Mouse (Mus musculus) gastrocnemius, adult 2 months (tissue): ENCODE results near the gene Lamb3. TPM values are rescaled to one million over a fixed set of nuclear protein-coding genes. Genes with fewer than 3 reads are reported as not detected.

Source experiments
- DNase-seq: peaks from one replicate; pipeline ENCODE4 v3.0.0; 2022
- H3K27ac ChIP-seq: fragments of 200-600 bp; 2 replicates; pipeline ENCODE4 v1.8.1; 2022; ENCODE audit warnings: mild to moderate bottlenecking
- H3K4me3 ChIP-seq: fragments of 200-600 bp; 2 replicates; pipeline ENCODE4 v1.8.1; 2022; ENCODE audit warnings: mild to moderate bottlenecking, moderate library complexity
- CTCF ChIP-seq: fragments of 200-600 bp; IDR thresholded peaks from 2 replicates; pipeline ENCODE4 v1.8.1; 2022; ENCODE audit warnings: antibody characterized with exemption, mild to moderate bottlenecking, moderate library complexity
- intact Hi-C: fragments of 180-260 bp; cut with DNase I; formaldehyde crosslinking; loops from one replicate; pipeline ENCODE4 v1.15.1; 2025
- total RNA-seq, 2 experiments: library from RNA; stranded (reverse); gene quantifications; 2 replicates each; pipeline ENCODE4 v1.2.3; 2021

The Lamb3 gene
- total RNA-seq, 2 experiments from 2014 or later: 3.7 to 5.4 TPM

GRCm38 (mm10) chr1:193189151-193189621 lies 18.3 kb upstream of the Lamb3 start:
- intact Hi-C loops: no loop called here
- H3K27ac ChIP-seq: peak overlapping the region; percentile 84
- DNase-seq: peak; percentile 79
- no peak for TF ChIP-seq CTCF
- peak overlapping the region; percentile 17; the same call in 1 of the 2 replicates for H3K4me3 ChIP-seq

- no peak for TF ChIP-seq CTCF
- Histone ChIP-seq H3K27ac (peak overlapping the region; percentile 84), H3K4me3 (no peak overlapping the region)
- DNase-seq: no peak
- intact Hi-C loops: no loop called here
These were observed 17.7 kb upstream of the Lamb3 start for GRCm38 (mm10) chr1:193189771-193190170.

GRCm38 (mm10) chr1:193191675-193192283 lies 15.7 kb upstream of the Lamb3 start:
- no peak for TF ChIP-seq CTCF
- peak overlapping the region; percentile 41 for H3K27ac ChIP-seq
- peak; percentile 53 for DNase-seq
- H3K4me3 ChIP-seq: no peak overlapping the region
- intact Hi-C loops: no loop called here

GRCm38 (mm10) chr1:193194416-193195140 lies 12.9 kb upstream of the Lamb3 start:
- TF ChIP-seq CTCF: no peak
- H3K4me3 ChIP-seq: no peak overlapping the region
- no peak overlapping the region for H3K27ac ChIP-seq
- no peak for DNase-seq
- intact Hi-C loops: no loop called here

- DNase-seq: no peak
- no peak for TF ChIP-seq CTCF
- Histone ChIP-seq H3K27ac (no peak overlapping the region), H3K4me3 (no peak overlapping the region)
- intact Hi-C loops: no loop called here
These were observed 12.2 kb upstream of the Lamb3 start for GRCm38 (mm10) chr1:193195169-193195810.

GRCm38 (mm10) chr1:193197494-193198205 lies 9.8 kb upstream of the Lamb3 start:
- intact Hi-C loops: no loop called here
- peak; percentile 72 for DNase-seq
- peak overlapping the region; percentile 58 for H3K27ac ChIP-seq
- no peak for TF ChIP-seq CTCF
- peak overlapping the region; percentile 47 for H3K4me3 ChIP-seq

- H3K4me3 ChIP-seq: no peak overlapping the region
These were observed 9.2 kb upstream of the Lamb3 start for GRCm38 (mm10) chr1:193198312-193198711.

GRCm38 (mm10) chr1:193200640-193201382 lies 6.7 kb upstream of the Lamb3 start:
- Histone ChIP-seq H3K4me3 (no peak overlapping the region; the same call in 1 of the 2 replicates), H3K27ac (no peak overlapping the region)
- intact Hi-C loops: no loop called here
- TF ChIP-seq CTCF: no peak
- DNase-seq: no peak

More at GRCm38 (mm10) chr1:193198312-193198711, 9.2 kb upstream of the Lamb3 start:
- DNase-seq: no peak
- H3K27ac ChIP-seq: no peak overlapping the region
- TF ChIP-seq CTCF: peak; percentile 19; the same call in 1 of the 2 replicates
- intact Hi-C loops: no loop called here

- Histone ChIP-seq H3K4me3 (no peak within 1 kb of the TSS; the same call in 1 of the 2 replicates), H3K27ac (no peak within 1 kb of the TSS)
- no peak for TF ChIP-seq CTCF
- no peak for DNase-seq
- intact Hi-C loops: no loop called here
These were observed 6.1 kb upstream of the Lamb3 start, which contains the start of gene Traf3ip3 for GRCm38 (mm10) chr1:193201383-193201778. Gene Traf3ip3, minus strand, starts transcription at chr1:193201703.

GRCm38 (mm10) chr1:193203821-193204220 lies 3.7 kb upstream of the Lamb3 start:
- TF ChIP-seq CTCF: no peak
- no peak overlapping the region for H3K4me3 ChIP-seq
- H3K27ac ChIP-seq: no peak overlapping the region
- intact Hi-C loops: no loop called here
- DNase-seq: no peak

- H3K27ac ChIP-seq: no peak overlapping the region
- intact Hi-C loops: loop anchor here (5.0 kb wide), 1 partner anchor 47 kb away; no protein-coding TSS in a partner anchor
- DNase-seq: no peak
- TF ChIP-seq CTCF: no peak
- no peak overlapping the region for H3K4me3 ChIP-seq
These were observed 2.1 kb upstream of the Lamb3 start for GRCm38 (mm10) chr1:193205431-193205830.
